Mouse (Mus musculus): Measurements from ENCODE around the gene Hyal2. TPM values are rescaled to one million over a fixed set of nuclear protein-coding genes. Genes with fewer than 3 reads are reported as not detected.

Gene Hyal2
- polyA plus RNA-seq, 1 experiment from 2014 or later: 17.0 TPM

GRCm38 (mm10) chr9:107611456-107612190, 43.9 kb downstream of the Hyal2 start:
- H3K36me3 ChIP-seq (ENCODE audit: inconsistent target): peaks cover 23% of the 10 kb centered on the region
- peaks cover under 1% of the 10 kb centered on the region; the same call in 1 of the 2 replicates for H3K79me2 ChIP-seq (ENCODE audit: inconsistent target)
- peak overlapping the region; percentile 20; the same call in 1 of the 2 replicates for H3K4me3 ChIP-seq (ENCODE audit: inconsistent target)
- peak overlapping the region; percentile 92 for H3K27ac ChIP-seq
- WGBS (ENCODE audit: missing documents): 23% methylated on average over 6 of the region's 6 CpGs

GRCm38 (mm10) chr9:107612191-107612944, 44.6 kb downstream of the Hyal2 start:
- Histone ChIP-seq H3K79me2 (ENCODE audit: inconsistent target) (peaks cover 5% of the 10 kb centered on the region; the same call in 1 of the 2 replicates), H3K4me3 (ENCODE audit: inconsistent target) (peak overlapping the region; percentile 20; the same call in 1 of the 2 replicates), H3K36me3 (ENCODE audit: inconsistent target) (peaks cover 27% of the 10 kb centered on the region), H3K27ac (peak overlapping the region; percentile 92)
- WGBS (ENCODE audit: missing documents): 1% methylated on average over 36 of the region's 48 CpGs

GRCm38 (mm10) chr9:107612945-107613569, 45.3 kb downstream of the Hyal2 start:
- H3K36me3 ChIP-seq (ENCODE audit: inconsistent target): peaks cover 32% of the 10 kb centered on the region
- WGBS (ENCODE audit: missing documents): 8% methylated on average over 12 of the region's 12 CpGs
- H3K79me2 ChIP-seq (ENCODE audit: inconsistent target): peaks cover 10% of the 10 kb centered on the region
- H3K27ac ChIP-seq: peak overlapping the region; percentile 47
- H3K4me3 ChIP-seq (ENCODE audit: inconsistent target): no peak overlapping the region

- Histone ChIP-seq H3K79me2 (ENCODE audit: inconsistent target) (peaks cover 30% of the 10 kb centered on the region), H3K36me3 (ENCODE audit: inconsistent target) (peaks cover 52% of the 10 kb centered on the region), H3K4me3 (ENCODE audit: inconsistent target) (no peak overlapping the region), H3K27ac (no peak overlapping the region)
- WGBS (ENCODE audit: missing documents): 92% methylated on average over 4 of the region's 4 CpGs
Observed at GRCm38 (mm10) chr9:107615035-107615434, 47.3 kb downstream of the Hyal2 start.

- Histone ChIP-seq H3K36me3 (ENCODE audit: inconsistent target) (peaks cover 62% of the 10 kb centered on the region), H3K4me3 (ENCODE audit: inconsistent target) (no peak overlapping the region), H3K79me2 (ENCODE audit: inconsistent target) (peaks cover 54% of the 10 kb centered on the region), H3K27ac (no peak overlapping the region)
- 81% methylated on average over 2 of the region's 2 CpGs for WGBS (ENCODE audit: missing documents)
Observed at GRCm38 (mm10) chr9:107617461-107617860, 49.7 kb downstream of the Hyal2 start.

- Histone ChIP-seq H3K27ac (no peak overlapping the region), H3K36me3 (ENCODE audit: inconsistent target) (peaks cover 62% of the 10 kb centered on the region), H3K4me3 (ENCODE audit: inconsistent target) (no peak overlapping the region), H3K79me2 (ENCODE audit: inconsistent target) (peaks cover 61% of the 10 kb centered on the region)
- 98% methylated on average over 6 of the region's 6 CpGs for WGBS (ENCODE audit: missing documents)
Observed at GRCm38 (mm10) chr9:107618098-107618497, 50.4 kb downstream of the Hyal2 start.

- Histone ChIP-seq H3K36me3 (ENCODE audit: inconsistent target) (peaks cover 62% of the 10 kb centered on the region), H3K79me2 (ENCODE audit: inconsistent target) (peaks cover 69% of the 10 kb centered on the region), H3K27ac (no peak overlapping the region), H3K4me3 (ENCODE audit: inconsistent target) (no peak overlapping the region)
- WGBS (ENCODE audit: missing documents): 82% methylated on average over 13 of the region's 13 CpGs
Observed at GRCm38 (mm10) chr9:107618778-107619545, 51.2 kb downstream of the Hyal2 start.

- H3K27ac ChIP-seq: no peak overlapping the region
- H3K36me3 ChIP-seq (ENCODE audit: inconsistent target): peaks cover 59% of the 10 kb centered on the region
- no peak overlapping the region for H3K4me3 ChIP-seq (ENCODE audit: inconsistent target)
- 95% methylated on average over 13 of the region's 13 CpGs for WGBS (ENCODE audit: missing documents)
- peaks cover 75% of the 10 kb centered on the region for H3K79me2 ChIP-seq (ENCODE audit: inconsistent target)
Observed at GRCm38 (mm10) chr9:107619546-107619879, 51.8 kb downstream of the Hyal2 start.

GRCm38 (mm10) chr9:107620954-107621353, 53.2 kb downstream of the Hyal2 start:
- peaks cover 45% of the 10 kb centered on the region for H3K36me3 ChIP-seq (ENCODE audit: inconsistent target)
- H3K4me3 ChIP-seq (ENCODE audit: inconsistent target): no peak overlapping the region
- no peak overlapping the region for H3K27ac ChIP-seq
- H3K79me2 ChIP-seq (ENCODE audit: inconsistent target): peaks cover 89% of the 10 kb centered on the region

Other genes starting within 250 kb of the Hyal2 start
- gene Hemk1, start 229.6 kb upstream of the Hyal2 start, polyA plus RNA-seq (2018): 2.6 to 5.5 TPM (median 5.2 TPM) in 3 replicates
- gene 6430571L13Rik, start 227.3 kb upstream of the Hyal2 start, polyA plus RNA-seq (2018): not detected in 3 replicates
- not detected in 3 replicates for gene Cacna2d2, start 168.3 kb upstream of the Hyal2 start, polyA plus RNA-seq (2018)
- 17.7 to 33.3 TPM (median 29.4 TPM) in 3 replicates for gene Tmem115, start 34.0 kb upstream of the Hyal2 start, polyA plus RNA-seq (2018)
- gene Cyb561d2, start 25.8 kb upstream of the Hyal2 start, polyA plus RNA-seq (2018): 7.6 to 19.6 TPM (median 16.7 TPM) in 3 replicates
- 9.4 to 15.1 TPM (median 10.0 TPM) in 3 replicates for gene Nprl2, start 25.7 kb upstream of the Hyal2 start, polyA plus RNA-seq (2018)
- not detected in 3 replicates for gene Zmynd10, start 20.6 kb upstream of the Hyal2 start, polyA plus RNA-seq (2018)
- 23.0 to 34.3 TPM (median 33.0 TPM) in 3 replicates for gene Rassf1, start 16.4 kb upstream of the Hyal2 start, polyA plus RNA-seq (2018)
- gene Tusc2, start 4.7 kb upstream of the Hyal2 start, polyA plus RNA-seq (2018): 30.9 to 32.2 TPM (median 30.9 TPM) in 3 replicates
- 20.3 to 38.2 TPM (median 30.4 TPM) in 3 replicates for gene Hyal1, start 9.0 kb downstream of the Hyal2 start, polyA plus RNA-seq (2018)
- 25.1 to 39.9 TPM (median 29.7 TPM) in 3 replicates for gene Naa80, start 10.9 kb downstream of the Hyal2 start, polyA plus RNA-seq (2018)
- gene Hyal3, start 12.9 kb downstream of the Hyal2 start, polyA plus RNA-seq (2018): 0.38 to 0.51 TPM (median 0.43 TPM) in 3 replicates
- gene Ifrd2, start 19.7 kb downstream of the Hyal2 start, polyA plus RNA-seq (2018): 4.4 to 25.0 TPM (median 10.0 TPM) in 3 replicates
- not detected in 3 replicates for gene Sema3b, start 41.3 kb downstream of the Hyal2 start, polyA plus RNA-seq (2018)
- 624 to 802 TPM (median 682 TPM) in 3 replicates for gene Gnai2, start 67.4 kb downstream of the Hyal2 start, polyA plus RNA-seq (2018)
- gene Slc38a3, start 101.6 kb downstream of the Hyal2 start, polyA plus RNA-seq (2018): not detected in 3 replicates
- not detected in 3 replicates for gene Gnat1, start 111.8 kb downstream of the Hyal2 start, polyA plus RNA-seq (2018)
- 0.08 to 0.93 TPM in 2 of 3 replicates, not detected in the other for gene Sema3f, start 142.5 kb downstream of the Hyal2 start, polyA plus RNA-seq (2018)
- 48.8 to 74.7 TPM (median 61.8 TPM) in 3 replicates for gene Rbm5, start 203.1 kb downstream of the Hyal2 start, polyA plus RNA-seq (2018)

All from macrophage (primary cell).